Mouse (Mus musculus) spleen, adult 2 months (tissue): ENCODE data around the gene Kif26a.

Experiments
- CTCF ChIP-seq: fragments of 200-500 bp; IDR thresholded peaks from 2 replicates; pipeline ENCODE4 v1.5.1; 2011; ENCODE audit warnings: mild to moderate bottlenecking, inconsistent platforms; ENCODE audit not compliant: insufficient read depth, insufficient read length, insufficient replicate concordance; ENCODE audit errors: extremely low read depth
- POLR2A ChIP-seq: fragments of 200-500 bp; IDR thresholded peaks from 2 replicates; pipeline ENCODE4 v1.6.1; 2011; ENCODE audit warnings: low read depth, low read length, inconsistent platforms

DNA sequence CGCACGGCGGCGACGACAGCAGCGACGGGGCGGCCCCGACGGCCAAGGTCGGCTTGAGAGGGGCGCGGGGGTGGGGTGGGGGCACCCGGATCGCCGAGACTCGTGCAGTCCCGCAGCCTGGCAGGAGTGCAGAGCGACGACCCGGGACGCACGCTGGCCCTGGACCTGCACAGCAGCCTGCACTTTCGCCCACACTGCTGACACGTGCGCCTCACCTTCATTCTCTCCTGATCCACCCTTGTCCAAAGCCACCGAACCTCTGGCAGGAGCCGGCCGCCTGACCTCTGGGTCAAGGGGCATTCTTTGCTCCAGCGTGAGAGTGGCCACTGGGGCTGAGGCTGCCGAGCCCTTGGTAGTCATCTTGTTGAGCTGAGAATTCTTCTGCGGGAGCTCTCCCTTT lies 15.1 kb upstream of the Kif26a start:
- TF ChIP-seq CTCF (no peak), POLR2A (no peak)
